Mouse (Mus musculus) macrophage (primary cell): ENCODE results near the gene Epb41l5. TPM values are rescaled to one million over a fixed set of nuclear protein-coding genes. Genes with fewer than 3 reads are reported as not detected.

Source experiments
- H3K27ac ChIP-seq: fragments of 350-480 bp; formaldehyde crosslinking; 2 replicates; pipeline ENCODE4 v1.9.0; 2021
- H3K36me3 ChIP-seq: fragments of 350-480 bp; formaldehyde crosslinking; 2 replicates; pipeline ENCODE4 v1.9.0; 2021; ENCODE audit errors: inconsistent target
- H3K4me3 ChIP-seq: fragments of 350-480 bp; formaldehyde crosslinking; 2 replicates; pipeline ENCODE4 v1.9.0; 2021; ENCODE audit errors: inconsistent target
- H3K79me2 ChIP-seq: fragments of 350-480 bp; formaldehyde crosslinking; 2 replicates; pipeline ENCODE4 v1.9.0; 2021; ENCODE audit errors: inconsistent target
- WGBS: methylation state at CpG from one replicate; pipeline ENCODE4 v1.1.7; 2026; ENCODE audit warnings: inconsistent platforms; ENCODE audit not compliant: missing documents; 5-methylcytosine and 5-hydroxymethylcytosine counted together
- polyA plus RNA-seq: library from polyadenylated mRNA; stranded (reverse); fragments of 250-400 nt; gene quantifications from 3 replicates; pipeline ENCODE4 v1.2.4, GENCODE M21; 2018; ENCODE audit warnings: inconsistent platforms
- total RNA-seq, 78 experiments: library from RNA; depleted of rRNA; stranded (reverse); fragments of 250-400 nt; gene quantifications; 1 replicate in 9 of 78; 2 replicates in 24 of 78; 3 replicates in 43 of 78; 4 replicates in 2 of 78; pipeline ENCODE4 v1.2.4; 2018; ENCODE audit warnings: inconsistent platforms in 56 of 78

The Epb41l5 gene
- total RNA-seq (2018; cell fraction: chromatin; rRNA removed): 1 to 10 TPM in 13 of 26 experiments, under 1 TPM in 12, not detected in 1; 0.17 to 2.3 (median 1.1) TPM
- under 1 TPM; 0.14 to 0.88 (median 0.31) TPM for total RNA-seq (2018; cell fraction: cytosol; rRNA removed)
- 1 to 10 TPM in 8 of 26 experiments, under 1 TPM in 17, not detected in 1; 0.11 to 3.7 (median 0.51) TPM for total RNA-seq (2018; cell fraction: nucleus; rRNA removed)
- polyA plus RNA-seq: 0.45 to 1.0 TPM (median 0.46 TPM) in 3 replicates

GRCm38 (mm10) chr1:119648205-119649111 is at the start of gene Epb41l5:
Gene Epb41l5, minus strand, starts transcription at chr1:119649000.
- WGBS: under 1% methylated on average over 84 of the region's 86 CpGs
- H3K36me3 ChIP-seq: no peaks in the 10 kb centered on the region
- H3K27ac ChIP-seq: no peak within 1 kb of the TSS
- no peaks in the 10 kb centered on the region for H3K79me2 ChIP-seq
- H3K4me3 ChIP-seq: peak within 1 kb of the TSS; percentile 31

- Histone ChIP-seq H3K36me3 (no peaks in the 10 kb centered on the region), H3K79me2 (no peaks in the 10 kb centered on the region), H3K27ac (no peak overlapping the region), H3K4me3 (no peak overlapping the region)
- WGBS: 100% methylated on average over 1 of the region's 1 CpGs
These were observed 48.1 kb upstream of the Epb41l5 start for GRCm38 (mm10) chr1:119696860-119697259.

GRCm38 (mm10) chr1:119685773-119686558 is 37.2 kb upstream of the Epb41l5 start:
- H3K27ac ChIP-seq: no peak overlapping the region
- 88% methylated on average over 1 of the region's 3 CpGs for WGBS

GRCm38 (mm10) chr1:119681663-119682213 is 32.9 kb upstream of the Epb41l5 start:
- H3K27ac ChIP-seq: no peak overlapping the region
- H3K36me3 ChIP-seq: no peaks in the 10 kb centered on the region
- no peak overlapping the region for H3K4me3 ChIP-seq
- no peaks in the 10 kb centered on the region for H3K79me2 ChIP-seq
- WGBS: 95% methylated on average over 2 of the region's 2 CpGs

More at GRCm38 (mm10) chr1:119685773-119686558, 37.2 kb upstream of the Epb41l5 start:
- Histone ChIP-seq H3K36me3 (no peaks in the 10 kb centered on the region), H3K79me2 (no peaks in the 10 kb centered on the region), H3K4me3 (no peak overlapping the region)

GRCm38 (mm10) chr1:119674984-119675383 is 26.2 kb upstream of the Epb41l5 start:
- Histone ChIP-seq H3K79me2 (no peaks in the 10 kb centered on the region), H3K36me3 (no peaks in the 10 kb centered on the region), H3K4me3 (no peak overlapping the region), H3K27ac (no peak overlapping the region)
- 46% methylated on average over 1 of the region's 1 CpGs for WGBS

- H3K79me2 ChIP-seq: no peaks in the 10 kb centered on the region
- H3K4me3 ChIP-seq: no peak overlapping the region
- 97% methylated on average over 7 of the region's 7 CpGs for WGBS
- H3K36me3 ChIP-seq: no peaks in the 10 kb centered on the region
- no peak overlapping the region for H3K27ac ChIP-seq
These were observed 18.1 kb upstream of the Epb41l5 start for GRCm38 (mm10) chr1:119666904-119667303.

GRCm38 (mm10) chr1:119654307-119654706 is 5.5 kb upstream of the Epb41l5 start:
- WGBS: 90% methylated on average over 2 of the region's 2 CpGs
- no peak overlapping the region for H3K27ac ChIP-seq
- H3K4me3 ChIP-seq: no peak overlapping the region
- H3K79me2 ChIP-seq: no peaks in the 10 kb centered on the region
- no peaks in the 10 kb centered on the region for H3K36me3 ChIP-seq

- no peak overlapping the region for H3K27ac ChIP-seq
- H3K36me3 ChIP-seq: no peaks in the 10 kb centered on the region
- no peak overlapping the region for H3K4me3 ChIP-seq
- no peaks in the 10 kb centered on the region for H3K79me2 ChIP-seq
- 94% methylated on average over 5 of the region's 5 CpGs for WGBS
These were observed 1.6 kb upstream of the Epb41l5 start for GRCm38 (mm10) chr1:119650386-119650785.

- Histone ChIP-seq H3K79me2 (no peaks in the 10 kb centered on the region), H3K36me3 (no peaks in the 10 kb centered on the region), H3K4me3 (no peak overlapping the region), H3K27ac (no peak overlapping the region)
- 100% methylated on average over 2 of the region's 2 CpGs for WGBS
These were observed 827 bp upstream of the Epb41l5 start for GRCm38 (mm10) chr1:119649627-119650026.

- H3K4me3 ChIP-seq: no peak overlapping the region
- H3K79me2 ChIP-seq: no peaks in the 10 kb centered on the region
- H3K36me3 ChIP-seq: no peaks in the 10 kb centered on the region
- no peak overlapping the region for H3K27ac ChIP-seq
- 93% methylated on average over 2 of the region's 2 CpGs for WGBS
These were observed 2.4 kb downstream of the Epb41l5 start for GRCm38 (mm10) chr1:119646356-119646755.

GRCm38 (mm10) chr1:119642367-119642766 is 6.4 kb downstream of the Epb41l5 start:
- Histone ChIP-seq H3K27ac (no peak overlapping the region), H3K36me3 (no peaks in the 10 kb centered on the region), H3K79me2 (no peaks in the 10 kb centered on the region), H3K4me3 (no peak overlapping the region)
- WGBS: 16% methylated on average over 12 of the region's 12 CpGs

- H3K79me2 ChIP-seq: no peaks in the 10 kb centered on the region
- no peak overlapping the region for H3K4me3 ChIP-seq
- no peaks in the 10 kb centered on the region for H3K36me3 ChIP-seq
- no peak overlapping the region for H3K27ac ChIP-seq
These were observed 7.5 kb downstream of the Epb41l5 start for GRCm38 (mm10) chr1:119641090-119641812.

- H3K79me2 ChIP-seq: no peaks in the 10 kb centered on the region
- H3K4me3 ChIP-seq: no peak overlapping the region
- no peak overlapping the region for H3K27ac ChIP-seq
- H3K36me3 ChIP-seq: no peaks in the 10 kb centered on the region
- WGBS: 56% methylated on average over 2 of the region's 2 CpGs
These were observed 8.8 kb downstream of the Epb41l5 start for GRCm38 (mm10) chr1:119640006-119640405.
